Mouse (Mus musculus): ENCODE measurements around the gene Mapkapk2. TPM values are rescaled to one million over a fixed set of nuclear protein-coding genes. Genes with fewer than 3 reads are reported as not detected.
"Not testable (repeated sequence)": the region's sequence is repeated elsewhere in the genome, so short reads cannot be mapped to it uniquely, and the experiment has no call there.

The Mapkapk2 gene
- total and polyA plus RNA-seq, 3 experiments = 196 to 363 (median 283) TPM

DNA sequence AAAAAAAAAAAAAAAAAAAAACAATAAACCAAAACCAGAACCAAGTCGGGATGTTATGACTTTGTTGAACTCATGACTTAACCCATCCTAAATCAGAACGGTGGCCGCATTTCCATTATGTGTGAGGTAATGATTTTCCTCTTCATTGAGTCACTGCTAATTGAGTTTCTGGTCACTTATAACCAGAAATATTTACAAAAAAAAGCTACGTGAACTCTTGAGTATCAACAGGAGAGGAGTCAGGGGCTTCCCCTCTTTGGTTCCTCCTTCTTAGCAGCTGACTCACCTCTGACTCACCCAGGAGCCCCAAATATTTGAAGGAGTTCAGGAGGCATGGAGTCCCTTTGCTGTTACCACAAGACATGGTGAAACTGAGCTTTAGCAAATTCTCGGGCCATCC is 59.6 kb downstream of the Mapkapk2 start:
- TF ChIP-seq POLR2A (IDR thresholded peaks at IDR 0.05; ENCODE audit: insufficient read depth, low read depth, low read length) (no peak), CTCF (IDR thresholded peaks at IDR 0.05) (no peak), EP300 (IDR thresholded peaks at IDR 0.05; ENCODE audit: insufficient read depth, low read depth, low read length) (no peak)
- no peaks in the 10 kb centered on the region for H3K79me2 ChIP-seq (replicated peaks; ENCODE audit: control insufficient read depth, insufficient read depth, low read length)
- no peak for DNase-seq
- intact Hi-C loops (cut with DNase I) = no loop called here
- H3K36me3 ChIP-seq (ENCODE audit: control insufficient read depth, insufficient read depth, low read length) = no peaks in the 10 kb centered on the region
- no peaks in the 10 kb centered on the region for H3K4me1 ChIP-seq (ENCODE audit: control insufficient read depth, insufficient read depth, low read length)
- H3K9ac ChIP-seq (ENCODE audit: low read depth, low read length) = no peak overlapping the region
- H3K4me3 ChIP-seq = no peak overlapping the region
- 90% methylated on average over 5 of the region's 5 CpGs for WGBS
- no peaks in the 10 kb centered on the region for H3K27me3 ChIP-seq (ENCODE audit: control insufficient read depth, insufficient read depth, low read length)
- no peak overlapping the region for H3K27ac ChIP-seq

DNA sequence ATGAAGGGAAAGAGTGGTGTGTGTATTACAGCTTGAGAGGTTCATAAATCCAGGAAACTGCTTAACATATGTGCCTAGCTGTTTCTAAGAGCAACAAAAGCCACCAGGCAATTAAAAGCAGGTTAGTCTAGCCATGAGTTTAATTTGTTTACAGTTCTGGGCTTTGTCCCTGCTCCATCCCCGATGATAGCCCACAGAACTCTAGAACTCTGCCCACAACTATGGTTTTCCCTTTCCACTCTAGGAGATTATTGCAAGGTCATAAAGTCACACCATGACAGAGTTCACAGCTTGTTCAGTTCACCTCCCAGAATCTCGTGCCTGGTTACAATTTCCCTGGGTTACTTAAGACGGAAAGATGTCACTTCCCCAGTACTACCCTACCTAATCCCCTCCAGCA is 66.4 kb downstream of the Mapkapk2 start:
- Histone ChIP-seq H3K27me3 (ENCODE audit: control insufficient read depth, insufficient read depth, low read length) (no peaks in the 10 kb centered on the region), H3K79me2 (replicated peaks; ENCODE audit: control insufficient read depth, insufficient read depth, low read length) (no peaks in the 10 kb centered on the region), H3K36me3 (ENCODE audit: control insufficient read depth, insufficient read depth, low read length) (no peaks in the 10 kb centered on the region), H3K27ac (no peak overlapping the region), H3K4me1 (ENCODE audit: control insufficient read depth, insufficient read depth, low read length) (no peaks in the 10 kb centered on the region), H3K9ac (ENCODE audit: low read depth, low read length) (no peak overlapping the region), H3K4me3 (no peak overlapping the region)
- whole genome bisulfite sequencing = 55% methylated on average over 3 of the region's 3 CpGs
- DNase-seq = no peak
- intact Hi-C loops (cut with DNase I) = no loop called here
- TF ChIP-seq CTCF (IDR thresholded peaks at IDR 0.05) = no peak
- no peak for TF ChIP-seq EP300 (IDR thresholded peaks at IDR 0.05; ENCODE audit: insufficient read depth, low read depth, low read length)
- no peak for TF ChIP-seq POLR2A (IDR thresholded peaks at IDR 0.05; ENCODE audit: insufficient read depth, low read depth, low read length)

DNA sequence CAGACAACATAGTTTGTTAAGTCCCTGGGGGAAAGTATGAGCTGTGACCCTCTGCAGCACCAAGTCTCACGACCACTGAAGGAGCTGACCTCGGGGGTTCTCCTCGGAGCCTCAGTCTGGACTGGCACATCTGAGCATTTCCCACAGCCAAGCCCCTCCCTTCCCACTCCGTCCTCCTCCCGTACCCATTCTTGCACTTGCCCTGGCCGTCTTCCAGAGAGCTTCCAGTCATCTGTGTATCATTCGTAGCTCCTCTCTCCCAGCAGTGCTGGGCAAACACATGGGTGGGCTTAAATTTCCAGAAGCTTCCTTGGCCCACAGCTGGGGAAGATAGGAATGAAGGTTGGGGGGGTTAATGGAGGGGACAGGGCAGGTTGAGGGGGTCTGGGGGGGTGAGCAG is 67.4 kb downstream of the Mapkapk2 start:
- Histone ChIP-seq H3K36me3 (ENCODE audit: control insufficient read depth, insufficient read depth, low read length) (no peaks in the 10 kb centered on the region), H3K27me3 (ENCODE audit: control insufficient read depth, insufficient read depth, low read length) (no peaks in the 10 kb centered on the region), H3K79me2 (replicated peaks; ENCODE audit: control insufficient read depth, insufficient read depth, low read length) (no peaks in the 10 kb centered on the region), H3K9ac (ENCODE audit: low read depth, low read length) (no peak overlapping the region), H3K4me1 (ENCODE audit: control insufficient read depth, insufficient read depth, low read length) (no peaks in the 10 kb centered on the region), H3K27ac (no peak overlapping the region), H3K4me3 (no peak overlapping the region)
- DNase-seq = no peak
- 17% methylated on average over 7 of the region's 7 CpGs for WGBS
- intact Hi-C loops (cut with DNase I) = no loop called here
- TF ChIP-seq EP300 (IDR thresholded peaks at IDR 0.05; ENCODE audit: insufficient read depth, low read depth, low read length) (no peak), CTCF (IDR thresholded peaks at IDR 0.05) (no peak), POLR2A (IDR thresholded peaks at IDR 0.05; ENCODE audit: insufficient read depth, low read depth, low read length) (no peak)

DNA sequence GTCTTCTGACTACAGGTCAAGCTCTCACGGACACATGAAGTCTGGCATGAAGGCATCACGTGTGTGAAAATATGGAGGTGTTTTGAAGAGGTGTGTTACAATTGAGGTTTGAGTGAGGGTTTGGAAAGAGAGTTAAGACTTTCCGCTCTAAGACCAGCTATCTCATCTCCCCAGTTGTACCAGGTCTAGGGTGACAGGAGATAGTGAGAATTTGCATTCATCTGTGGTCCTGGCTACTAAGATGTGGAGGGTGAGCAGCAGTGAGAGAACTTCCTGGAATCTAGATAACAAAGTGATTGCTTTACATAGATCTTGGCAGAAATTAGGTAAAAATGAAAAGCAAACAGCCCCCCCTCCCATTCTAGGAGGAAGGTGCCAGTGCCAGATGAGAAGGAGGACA is 68.4 kb downstream of the Mapkapk2 start:
- H3K27me3 ChIP-seq (ENCODE audit: control insufficient read depth, insufficient read depth, low read length) = no peaks in the 10 kb centered on the region
- no peak for DNase-seq
- no peak overlapping the region for H3K4me3 ChIP-seq
- intact Hi-C loops (cut with DNase I) = no loop called here
- H3K36me3 ChIP-seq (ENCODE audit: control insufficient read depth, insufficient read depth, low read length) = no peaks in the 10 kb centered on the region
- TF ChIP-seq POLR2A (IDR thresholded peaks at IDR 0.05; ENCODE audit: insufficient read depth, low read depth, low read length) = no peak
- TF ChIP-seq CTCF (IDR thresholded peaks at IDR 0.05) = no peak
- TF ChIP-seq EP300 (IDR thresholded peaks at IDR 0.05; ENCODE audit: insufficient read depth, low read depth, low read length) = no peak
- no peak overlapping the region for H3K27ac ChIP-seq
- WGBS = 83% methylated on average over 3 of the region's 3 CpGs
- H3K79me2 ChIP-seq (replicated peaks; ENCODE audit: control insufficient read depth, insufficient read depth, low read length) = no peaks in the 10 kb centered on the region
- H3K9ac ChIP-seq (ENCODE audit: low read depth, low read length) = no peak overlapping the region
- H3K4me1 ChIP-seq (ENCODE audit: control insufficient read depth, insufficient read depth, low read length) = no peaks in the 10 kb centered on the region

DNA sequence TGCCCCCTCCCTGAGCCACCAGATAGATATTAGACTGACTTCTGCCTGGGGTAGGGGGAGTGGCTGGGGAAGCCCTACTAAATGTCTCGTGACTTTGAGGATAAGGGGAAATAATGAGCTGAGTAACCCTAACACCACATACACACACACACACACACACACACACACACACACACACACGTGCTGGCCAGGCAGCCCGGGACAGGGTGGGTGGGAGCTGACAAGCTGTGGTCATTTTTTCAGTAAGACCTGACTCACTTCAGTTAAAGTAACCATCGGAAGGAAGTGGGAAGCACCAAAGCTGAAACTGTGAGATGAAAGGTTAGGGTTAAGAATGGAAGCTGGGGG is 71.8 kb downstream of the Mapkapk2 start:
- no peak for TF ChIP-seq CTCF (IDR thresholded peaks at IDR 0.05)
- no peak for TF ChIP-seq POLR2A (IDR thresholded peaks at IDR 0.05; ENCODE audit: insufficient read depth, low read depth, low read length)
- TF ChIP-seq EP300 (IDR thresholded peaks at IDR 0.05; ENCODE audit: insufficient read depth, low read depth, low read length) = no peak
- H3K4me3 ChIP-seq = no peak overlapping the region
- WGBS = 54% methylated on average over 4 of the region's 4 CpGs
- DNase-seq = no peak
- no peaks in the 10 kb centered on the region for H3K79me2 ChIP-seq (replicated peaks; ENCODE audit: control insufficient read depth, insufficient read depth, low read length)
- H3K36me3 ChIP-seq (ENCODE audit: control insufficient read depth, insufficient read depth, low read length) = no peaks in the 10 kb centered on the region
- H3K9ac ChIP-seq (ENCODE audit: low read depth, low read length) = no peak overlapping the region
- H3K27ac ChIP-seq = no peak overlapping the region
- intact Hi-C loops (cut with DNase I) = no loop called here
- H3K27me3 ChIP-seq (ENCODE audit: control insufficient read depth, insufficient read depth, low read length) = no peaks in the 10 kb centered on the region
- H3K4me1 ChIP-seq (ENCODE audit: control insufficient read depth, insufficient read depth, low read length) = no peaks in the 10 kb centered on the region

DNA sequence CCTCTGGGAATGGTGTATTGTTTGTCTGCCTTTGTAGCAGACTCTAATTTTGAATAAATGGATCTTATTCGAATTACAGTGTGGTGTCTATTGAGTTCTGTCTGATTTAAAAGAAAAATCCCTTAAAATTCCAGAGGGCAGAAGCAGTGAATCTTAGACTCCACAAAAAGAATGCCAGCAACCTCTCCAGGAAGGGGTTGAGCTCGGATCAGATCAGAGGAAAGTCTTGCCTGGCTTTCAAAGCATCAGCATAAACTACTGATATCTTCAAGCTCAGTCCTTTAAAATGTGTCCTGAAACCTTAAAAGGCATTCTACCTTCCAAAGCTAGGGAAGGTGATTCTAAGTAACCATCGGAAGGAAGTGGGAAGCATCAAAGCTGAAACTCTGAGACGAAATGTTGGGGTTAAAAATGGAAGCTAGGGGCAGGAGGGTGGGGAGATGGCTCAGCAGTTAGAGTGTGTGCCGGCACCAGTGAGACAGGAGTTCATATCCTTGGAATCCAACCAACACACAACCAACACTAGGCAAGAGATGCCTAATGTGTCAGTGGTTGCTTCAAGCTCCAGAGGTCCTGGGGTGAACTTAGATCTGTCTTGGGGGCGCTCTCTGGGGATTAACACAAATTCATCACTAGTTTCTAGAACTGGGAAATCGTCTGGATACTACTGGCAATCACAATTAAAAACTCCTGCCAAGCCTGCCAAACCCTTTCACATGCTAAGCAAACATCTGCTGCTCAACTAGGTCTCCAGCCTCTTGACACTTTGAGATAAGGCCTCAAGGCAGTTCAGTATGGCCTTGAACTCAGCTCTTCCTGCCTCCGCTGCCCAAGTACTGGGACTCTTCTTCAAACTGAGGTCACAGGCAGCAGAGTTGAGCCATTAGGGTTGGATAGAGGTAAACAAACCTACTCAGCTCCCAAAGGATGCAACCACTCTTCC is 72.5 kb downstream of the Mapkapk2 start:
- 70% methylated on average over 8 of the region's 8 CpGs for WGBS
- Histone ChIP-seq H3K4me1 (ENCODE audit: control insufficient read depth, insufficient read depth, low read length) (no peaks in the 10 kb centered on the region), H3K79me2 (replicated peaks; ENCODE audit: control insufficient read depth, insufficient read depth, low read length) (no peaks in the 10 kb centered on the region), H3K36me3 (ENCODE audit: control insufficient read depth, insufficient read depth, low read length) (no peaks in the 10 kb centered on the region), H3K27me3 (ENCODE audit: control insufficient read depth, insufficient read depth, low read length) (no peaks in the 10 kb centered on the region), H3K9ac (ENCODE audit: low read depth, low read length) (no peak overlapping the region), H3K27ac (no peak overlapping the region), H3K4me3 (no peak overlapping the region)
- TF ChIP-seq POLR2A (IDR thresholded peaks at IDR 0.05; ENCODE audit: insufficient read depth, low read depth, low read length) = no peak
- no peak for TF ChIP-seq EP300 (IDR thresholded peaks at IDR 0.05; ENCODE audit: insufficient read depth, low read depth, low read length)
- TF ChIP-seq CTCF (IDR thresholded peaks at IDR 0.05) = no peak
- DNase-seq = no peak
- intact Hi-C loops (cut with DNase I) = no loop called here

DNA sequence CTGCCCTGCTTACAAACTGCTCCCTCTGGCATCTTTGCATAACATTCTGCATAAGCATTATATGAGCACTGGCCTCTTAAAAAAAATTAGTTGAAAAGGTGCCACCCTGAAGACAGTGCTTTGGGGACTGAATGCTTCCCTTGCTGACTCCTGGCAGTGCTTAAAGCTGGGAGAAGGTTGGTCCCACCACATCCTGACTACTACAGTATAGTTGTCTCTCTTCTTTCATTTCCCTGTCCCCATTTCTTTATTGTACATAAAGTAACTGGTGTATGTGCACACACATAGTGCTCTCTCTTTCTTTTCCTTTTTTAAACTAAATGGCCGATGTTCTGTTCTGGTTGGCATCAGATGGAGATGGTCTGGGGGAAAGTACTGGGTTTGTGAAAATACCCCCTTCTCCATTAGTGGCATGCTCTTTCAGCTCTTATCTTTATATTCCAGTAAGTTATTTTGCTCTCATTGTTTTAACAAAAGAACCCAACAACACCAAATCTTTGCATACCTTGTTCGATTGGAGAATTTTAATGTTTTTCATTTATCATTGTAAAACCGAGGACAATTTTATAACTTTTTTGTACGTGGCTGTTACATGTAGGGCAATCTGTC is 74.3 kb downstream of the Mapkapk2 start:
- WGBS = 83% methylated on average over 4 of the region's 4 CpGs

More for the DNA sequence above, 74.3 kb downstream of the Mapkapk2 start:
- intact Hi-C loops (cut with DNase I); H3K4me1 ChIP-seq (ENCODE audit: control insufficient read depth, insufficient read depth, low read length); H3K27me3 ChIP-seq (ENCODE audit: control insufficient read depth, insufficient read depth, low read length); H3K4me3 ChIP-seq; H3K9ac ChIP-seq (ENCODE audit: low read depth, low read length); H3K36me3 ChIP-seq (ENCODE audit: control insufficient read depth, insufficient read depth, low read length); H3K27ac ChIP-seq; H3K79me2 ChIP-seq (replicated peaks; ENCODE audit: control insufficient read depth, insufficient read depth, low read length); DNase-seq: not testable (repeated sequence)
